Mouse (Mus musculus): ENCODE measurements at regions not wholly inside any gene's neighbourhood (a gene's known extent, or its start where the extent isn't known, plus 50 kb on each side); places are given as distances from the start of the nearest gene placed in this dataset.

DNA sequence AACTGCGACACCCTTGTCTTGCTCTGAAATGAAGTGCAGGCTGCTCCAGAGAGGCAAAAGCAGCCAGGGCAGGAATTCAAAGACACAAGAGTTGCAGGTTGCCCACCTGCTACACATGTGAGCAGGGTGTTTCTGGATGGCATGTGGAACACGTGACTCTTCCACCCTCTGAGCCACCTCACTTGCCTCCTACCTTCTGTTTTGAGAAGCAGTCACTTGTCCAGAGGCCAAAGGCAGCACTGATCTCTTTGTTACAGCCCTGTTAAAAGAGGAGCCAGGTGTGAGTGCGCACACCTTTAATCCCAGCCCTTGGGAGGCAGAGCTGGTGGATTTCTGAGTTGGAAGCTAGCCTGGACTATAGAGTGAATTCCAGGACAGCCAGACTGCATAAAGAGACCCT, 79.7 kb upstream of the Tle3 start:
- no peak for DNase-seq (ENCODE audit: low read depth)

DNA sequence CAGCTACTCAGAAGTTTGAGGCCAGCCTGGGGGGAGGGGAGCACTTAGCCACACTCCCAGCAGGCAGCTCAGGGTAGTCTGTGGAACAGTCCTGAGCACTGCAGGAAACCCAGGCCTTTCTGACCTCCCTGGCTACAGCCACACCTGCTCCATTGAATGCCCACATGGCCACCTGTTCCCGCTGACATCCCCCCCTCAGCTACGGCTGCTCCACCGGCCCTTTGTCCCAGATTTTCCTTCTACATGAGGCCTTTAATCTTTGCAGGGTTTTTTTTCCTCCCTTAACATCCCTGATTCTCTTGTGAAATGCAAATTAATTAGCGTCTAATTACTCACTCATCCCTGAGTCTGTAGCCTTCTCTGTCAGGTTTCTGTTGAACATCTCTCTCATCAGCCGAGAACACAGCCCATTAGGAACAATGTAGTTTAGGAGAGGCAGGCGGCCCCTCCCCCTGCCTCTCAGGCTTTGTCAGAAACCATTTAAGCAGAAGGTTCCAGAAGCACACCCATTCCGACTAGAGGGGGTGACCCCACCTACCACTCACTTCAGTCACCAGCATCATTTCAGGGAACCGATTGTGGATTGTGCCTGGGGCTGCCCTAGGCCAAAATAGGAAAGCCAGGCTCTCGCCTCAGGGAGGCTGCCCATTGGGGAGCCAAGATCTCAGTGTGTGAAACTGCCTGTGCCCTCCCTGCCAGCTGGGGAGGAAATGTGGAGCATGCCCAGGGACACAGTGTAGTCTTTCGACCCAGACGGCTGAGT, 78.8 kb upstream of the Tle3 start:
- DNase-seq (ENCODE audit: low read depth) = no peak

DNA sequence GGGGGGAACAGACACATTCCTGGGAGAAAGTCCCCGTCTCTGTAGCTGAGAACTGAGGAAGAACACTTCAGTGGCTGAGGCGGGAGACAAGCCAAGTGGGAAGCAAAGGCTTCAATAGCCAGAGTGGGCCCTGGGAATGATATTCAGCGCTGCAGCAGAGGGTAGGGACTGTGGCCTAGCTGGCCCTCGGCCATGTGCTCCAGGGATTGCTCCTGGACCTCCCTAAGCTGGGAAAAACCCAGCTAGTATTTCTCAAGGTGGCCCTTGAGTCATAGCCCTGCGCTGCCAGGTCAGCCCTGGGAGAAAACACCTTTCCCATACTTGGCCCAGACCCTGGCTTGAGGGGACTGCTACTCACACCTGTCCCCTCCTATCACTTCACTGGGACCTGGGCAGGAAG, 77.2 kb upstream of the Tle3 start:
- DNase-seq (ENCODE audit: low read depth) = no peak

DNA sequence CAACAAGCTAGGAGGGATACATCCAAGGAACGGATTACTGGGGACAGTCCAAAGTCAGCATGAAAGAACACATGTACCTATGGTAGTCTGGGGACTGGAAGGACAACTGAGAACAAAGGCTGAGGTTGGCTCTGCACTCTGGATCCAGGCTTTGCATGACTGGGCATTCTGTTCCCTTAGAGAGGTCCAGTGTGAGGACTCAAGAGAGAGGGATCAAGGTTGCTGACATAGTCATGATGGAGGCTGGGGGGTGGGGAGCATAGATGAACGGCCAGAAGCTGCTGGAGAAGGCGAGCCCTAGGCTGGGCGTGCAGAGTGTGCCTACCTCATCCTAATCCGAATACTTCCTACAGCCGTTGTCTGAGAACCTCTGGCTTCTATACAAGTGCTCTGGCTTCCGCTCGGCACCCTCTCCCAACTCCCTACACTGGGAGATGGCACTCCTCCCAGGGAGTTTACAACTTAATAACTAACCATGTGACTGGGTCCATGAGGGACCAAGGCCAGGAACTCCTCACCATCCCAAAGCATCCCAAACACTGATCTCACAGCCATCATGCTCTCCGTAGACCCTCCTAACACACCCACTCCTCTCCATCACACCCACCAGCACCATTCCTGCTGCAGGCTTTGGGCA, 75.7 kb upstream of the Tle3 start:
- no peak for DNase-seq (ENCODE audit: low read depth)

DNA sequence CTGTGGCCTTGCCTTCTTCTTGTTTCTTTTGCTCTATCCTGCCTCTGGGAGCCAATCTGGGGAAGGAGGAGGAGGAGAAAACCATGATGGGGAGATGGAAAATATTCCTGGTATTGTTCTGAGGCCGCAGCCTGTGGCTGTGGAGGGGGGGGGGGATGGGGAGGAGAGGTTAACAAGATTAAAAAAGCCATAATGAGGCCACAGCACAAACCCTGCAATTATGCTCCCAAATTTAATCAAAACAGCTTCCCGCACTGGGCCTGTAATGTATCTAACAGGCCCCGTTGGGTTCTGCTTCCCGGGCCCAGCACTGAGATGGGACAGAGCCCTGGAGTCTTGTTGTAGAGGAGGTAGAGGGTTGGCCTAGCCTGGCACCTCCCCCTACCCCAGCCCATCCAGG, 74.8 kb upstream of the Tle3 start:
- DNase-seq (ENCODE audit: low read depth) = no peak

DNA sequence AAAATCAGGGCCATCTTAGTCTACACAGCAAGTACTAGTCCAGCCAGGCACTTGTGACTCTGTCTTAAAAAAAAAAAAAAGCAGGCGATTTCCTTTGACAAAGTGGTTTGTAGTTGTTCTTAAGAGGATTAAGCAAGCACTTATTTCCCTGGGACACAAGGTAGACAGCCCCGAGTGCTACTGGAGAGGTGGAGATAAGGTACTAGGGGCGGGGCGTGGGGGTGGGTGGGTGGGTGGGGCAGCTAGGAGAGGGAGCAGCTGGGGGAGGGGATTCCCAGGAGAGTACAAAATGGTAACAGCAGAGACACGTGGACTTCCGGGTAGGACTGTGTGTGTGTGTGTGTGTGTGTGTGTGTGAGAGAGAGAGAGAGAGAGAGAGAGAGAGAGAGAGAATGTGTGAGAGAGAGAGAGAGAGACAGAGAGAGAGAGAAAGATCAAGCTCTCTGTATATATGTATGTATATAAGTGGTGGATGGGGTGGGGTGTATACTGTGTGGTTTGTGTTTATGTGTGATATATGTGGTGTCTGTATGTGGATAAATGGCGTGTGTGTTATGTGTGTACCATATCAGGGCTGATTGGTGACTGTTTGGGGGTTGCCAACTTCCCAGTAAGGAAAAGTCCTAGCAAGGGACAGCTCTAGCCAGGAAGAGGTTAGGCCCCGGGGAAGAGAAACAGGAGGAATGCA, 72.1 kb upstream of the Tle3 start:
- DNase-seq (ENCODE audit: low read depth) = no peak

DNA sequence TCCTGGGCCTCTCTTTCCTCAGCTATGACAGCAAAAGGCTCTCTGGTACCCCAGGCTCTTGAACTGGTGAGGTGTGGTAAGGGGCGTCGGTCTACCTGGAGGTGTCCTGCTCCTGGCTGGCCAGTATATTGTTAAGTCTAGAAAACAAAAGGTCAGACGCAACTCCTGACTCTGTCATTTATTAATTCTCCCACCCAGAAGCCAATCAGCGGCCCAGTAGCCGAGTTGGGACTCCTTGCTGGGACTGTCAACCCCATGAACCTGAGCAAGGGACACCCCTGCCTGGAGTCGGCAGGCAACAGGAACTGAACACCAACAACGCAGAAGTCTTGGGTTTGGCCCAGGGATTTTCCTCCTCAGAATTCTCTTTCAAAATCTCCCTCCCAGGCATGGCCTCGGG, 71.1 kb upstream of the Tle3 start:
- DNase-seq (ENCODE audit: low read depth) = no peak

DNA sequence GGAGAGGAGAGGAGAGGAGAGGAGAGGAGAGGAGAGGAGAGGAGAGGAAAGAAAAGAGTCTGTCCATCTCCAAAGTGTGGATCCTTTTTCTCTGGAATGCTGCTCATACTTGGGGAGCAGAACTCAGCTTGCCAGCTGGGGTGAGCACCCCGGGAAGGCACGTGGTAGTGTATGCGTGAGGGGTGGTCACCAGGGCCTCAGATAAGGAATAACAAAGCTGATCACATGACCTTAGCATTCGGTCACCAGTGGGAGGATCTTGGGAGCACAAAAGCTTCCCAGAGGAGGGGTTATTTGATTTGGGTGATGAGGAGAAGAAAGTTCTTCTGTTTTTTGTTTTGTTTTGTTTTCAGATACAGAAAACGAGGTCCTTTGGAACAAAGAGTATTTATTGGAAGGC, 69.4 kb upstream of the Tle3 start:
- DNase-seq (ENCODE audit: low read depth) = no peak

DNA sequence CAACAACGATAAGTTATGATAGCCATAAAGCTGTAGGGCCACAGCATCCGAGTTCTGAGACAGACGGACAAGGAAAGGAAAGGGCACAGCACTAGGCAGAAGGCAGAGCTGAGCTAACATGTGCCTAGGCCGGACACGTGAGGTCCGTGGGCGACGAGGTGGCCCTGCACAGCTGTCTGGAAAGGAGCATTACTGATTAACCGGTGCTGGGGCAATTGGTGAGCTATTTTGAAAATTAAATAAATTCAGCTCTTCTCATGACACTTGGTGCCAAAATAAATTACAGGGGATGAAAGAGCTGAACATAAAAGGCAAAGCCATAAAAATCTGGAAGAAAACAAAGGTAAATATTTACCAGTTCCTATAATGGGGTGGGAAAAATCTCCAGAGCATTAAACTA, 65.9 kb upstream of the Tle3 start:
- DNase-seq (ENCODE audit: low read depth) = no peak

DNA sequence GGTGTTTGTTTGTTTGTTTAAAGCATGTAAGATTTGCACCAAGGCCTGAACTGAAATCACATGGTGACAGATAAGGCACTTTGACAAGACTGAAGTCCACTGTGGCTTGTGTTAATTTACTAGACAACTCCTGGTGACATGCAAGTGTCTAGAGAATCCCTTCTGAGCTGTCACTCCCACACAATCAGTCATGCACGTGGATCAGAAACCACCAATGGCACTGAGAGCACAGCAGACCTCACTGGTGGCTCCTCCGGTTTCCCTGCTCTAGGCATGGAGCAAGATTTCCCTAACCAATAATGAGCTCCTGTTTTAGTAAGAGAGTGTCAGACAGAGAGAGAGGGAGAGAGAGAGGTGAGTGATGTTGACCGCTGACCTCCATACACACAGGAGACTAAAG, 63.1 kb upstream of the Tle3 start:
- no peak for DNase-seq (ENCODE audit: low read depth)

DNA sequence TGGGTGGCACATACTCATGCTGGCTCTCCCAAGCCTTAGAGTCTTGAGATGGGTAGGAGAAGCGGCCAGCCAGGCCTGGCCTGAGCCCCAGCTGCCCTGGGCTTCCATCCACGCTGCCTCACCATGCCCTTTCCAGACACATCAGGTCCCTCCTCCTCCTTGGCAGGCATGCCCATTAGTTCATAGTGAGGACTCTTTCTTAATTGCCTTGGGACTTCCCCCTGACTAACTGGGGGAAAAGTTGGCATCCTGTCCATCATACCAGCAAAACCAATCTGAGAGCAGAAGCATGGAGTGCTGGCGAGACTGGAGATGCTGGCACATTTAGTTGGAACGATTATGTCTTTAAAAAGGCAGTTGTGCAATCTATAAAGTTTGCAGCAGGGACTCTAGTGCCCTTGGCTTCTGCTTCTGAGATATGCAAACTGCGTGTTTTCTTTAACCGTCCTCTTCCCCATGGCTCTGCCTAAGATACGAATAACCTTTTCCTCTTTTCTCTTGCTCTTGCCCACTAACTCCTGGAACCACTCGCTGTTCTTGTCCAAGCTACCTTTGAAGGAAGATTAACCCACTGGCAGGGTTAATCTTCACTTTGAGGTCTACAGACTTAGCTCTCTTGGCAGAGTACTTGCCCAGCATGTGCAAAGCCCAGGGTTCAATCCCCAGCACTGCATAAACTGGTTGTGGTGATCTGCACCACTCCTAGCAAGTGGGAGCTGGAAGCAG, 62.2 kb upstream of the Tle3 start:
- no peak for DNase-seq (ENCODE audit: low read depth)

DNA sequence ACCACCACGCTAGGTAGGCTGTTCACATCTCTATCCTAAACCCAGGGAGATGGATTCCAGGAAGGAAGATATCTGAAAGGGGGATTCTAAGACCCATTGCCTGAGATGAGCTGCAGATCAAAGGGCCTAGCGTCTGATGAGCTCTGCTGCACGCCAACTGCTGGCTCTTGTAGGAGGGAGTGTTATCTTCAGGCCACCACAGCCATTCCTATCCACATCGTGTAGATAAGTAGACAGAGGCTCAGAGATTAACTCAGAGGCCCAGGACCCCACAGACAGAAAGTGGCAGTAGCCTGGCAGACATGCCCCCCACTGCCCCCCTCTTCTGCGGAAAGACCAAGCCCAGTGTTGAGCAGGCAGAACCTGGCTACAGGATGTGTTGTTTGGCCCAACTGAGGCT, 61.6 kb upstream of the Tle3 start:
- DNase-seq (ENCODE audit: low read depth) = no peak

DNA sequence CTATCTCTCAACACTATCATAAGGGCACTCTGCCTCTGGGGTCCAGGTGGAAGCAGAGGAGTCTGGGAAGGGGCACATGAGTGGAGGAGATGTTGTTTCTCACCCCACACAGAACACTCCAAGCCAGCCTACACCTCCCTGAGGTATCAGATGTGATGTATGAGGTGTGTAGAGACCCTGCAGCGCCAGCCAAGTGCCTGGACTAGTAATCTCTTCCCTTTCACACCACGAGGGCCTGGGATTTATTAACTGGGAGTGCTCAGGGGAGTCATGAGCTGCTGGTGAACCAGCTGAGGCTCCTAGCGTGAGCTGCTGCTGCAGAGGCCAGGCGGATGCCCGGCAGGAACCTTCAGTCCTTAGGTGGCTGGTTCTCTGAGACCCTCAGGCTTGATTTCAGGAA, 60.6 kb upstream of the Tle3 start:
- DNase-seq (ENCODE audit: low read depth) = no peak

DNA sequence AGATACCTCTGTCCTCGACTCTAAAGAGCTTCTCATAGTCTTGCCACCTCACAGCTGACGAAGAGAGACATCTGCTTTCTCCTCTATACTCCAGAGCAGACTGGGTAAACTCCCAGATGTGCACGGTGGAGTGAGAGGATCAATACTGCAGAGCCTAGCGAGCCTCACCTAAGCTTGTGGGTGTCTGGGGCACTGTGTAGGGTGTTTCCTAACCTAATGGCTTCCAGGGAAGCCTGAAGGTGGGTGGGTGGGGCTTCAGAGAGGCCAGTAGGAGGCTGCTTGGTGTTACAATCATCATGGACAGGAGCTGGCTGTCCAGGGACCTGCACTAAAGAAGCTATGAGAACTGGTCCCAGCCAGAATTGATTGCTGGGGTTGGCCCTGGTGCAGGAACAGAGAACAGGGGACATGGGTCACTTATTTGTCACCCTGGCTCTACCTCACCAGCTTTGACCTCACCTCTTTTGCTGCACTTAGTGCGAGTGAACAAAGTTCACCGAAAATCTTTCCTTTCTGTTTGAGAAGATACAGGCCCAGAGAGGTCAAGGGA, 57.5 kb upstream of the Tle3 start:
- no peak for DNase-seq (ENCODE audit: low read depth)

DNA sequence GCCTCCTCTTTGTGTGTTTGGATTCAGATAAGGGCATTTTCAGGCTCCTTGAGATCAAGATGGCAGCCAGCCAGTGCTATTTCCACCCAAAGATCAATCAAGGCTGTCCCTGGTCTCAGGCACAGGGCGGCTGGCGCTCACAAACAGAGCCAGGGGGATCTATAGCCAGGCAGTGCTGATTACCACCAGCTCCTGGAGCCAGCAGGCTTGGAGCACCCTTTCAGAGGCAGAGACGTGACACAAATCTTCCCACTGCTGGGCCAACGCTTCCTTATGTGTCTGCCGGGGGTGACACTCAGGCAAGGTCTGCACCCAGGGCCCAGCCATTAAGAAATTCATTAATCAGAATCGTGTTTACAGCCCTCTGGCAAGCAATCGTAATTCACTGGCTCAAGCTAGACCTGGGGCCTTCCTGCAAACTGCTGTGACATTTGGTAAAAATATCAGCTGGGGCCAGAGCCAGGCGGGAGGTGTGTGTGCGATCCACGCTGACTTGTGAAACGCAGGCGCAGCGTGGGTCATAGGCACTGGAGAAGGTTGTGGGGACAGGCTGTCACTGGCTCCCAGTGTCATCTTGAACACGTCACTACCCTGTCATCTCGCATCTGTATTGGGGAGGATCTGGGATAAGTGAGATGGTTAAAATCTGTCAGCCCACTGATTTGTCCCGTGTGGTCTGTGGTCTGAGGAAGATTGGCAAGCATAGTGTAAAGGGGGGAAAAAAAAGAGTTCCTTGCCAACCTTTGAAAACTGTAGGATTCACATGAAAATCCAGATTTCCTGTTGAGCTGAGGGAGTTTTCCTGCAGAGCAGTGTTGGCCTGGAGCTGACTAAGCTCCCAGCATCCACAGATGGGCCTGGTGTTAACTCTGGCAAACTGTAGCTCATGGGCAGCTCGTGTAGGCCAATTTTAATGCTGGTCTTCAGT, 56.5 kb upstream of the Tle3 start:
- no peak for DNase-seq (ENCODE audit: low read depth)

DNA sequence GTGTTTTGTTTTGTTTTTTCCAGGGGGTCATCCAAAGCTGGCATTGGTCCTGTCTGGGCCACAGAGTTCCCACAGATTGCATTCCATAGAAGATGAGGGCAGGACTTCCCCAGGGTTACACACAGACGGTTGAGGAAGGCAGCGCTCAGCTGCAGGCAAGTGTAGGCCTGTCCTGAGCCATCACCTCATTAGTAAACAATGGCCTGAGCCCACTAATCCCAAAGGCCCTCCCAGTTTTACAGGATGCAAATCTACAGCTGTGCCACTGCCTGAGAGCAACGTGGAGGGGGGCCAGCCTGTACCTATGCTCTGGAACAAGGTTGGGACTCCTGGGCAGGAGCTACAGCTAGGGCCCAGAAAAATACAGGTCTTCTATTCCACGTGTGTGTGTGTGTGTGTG, 55.7 kb upstream of the Tle3 start:
- no peak for DNase-seq (ENCODE audit: low read depth)

DNA sequence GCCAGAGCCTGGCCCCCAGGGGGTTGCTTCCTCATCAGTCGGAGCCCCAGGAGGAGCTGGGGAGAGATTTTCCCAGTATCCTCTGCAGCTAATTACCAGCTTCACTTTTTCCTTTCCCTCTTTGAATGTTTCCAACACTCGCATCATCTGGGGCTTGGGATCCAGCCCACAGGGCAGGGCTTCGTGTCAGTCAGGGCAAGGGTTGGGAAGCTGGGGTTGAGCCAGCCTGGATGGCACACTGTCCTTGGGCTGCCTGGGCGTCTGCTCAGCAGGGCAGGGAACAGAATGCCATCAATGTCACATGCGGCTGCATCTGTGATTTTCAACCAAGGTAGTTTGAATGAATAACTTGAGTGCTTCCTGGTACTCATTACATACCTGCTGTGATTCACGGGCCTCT, 52.4 kb upstream of the Tle3 start:
- no peak for DNase-seq (ENCODE audit: low read depth)

DNA sequence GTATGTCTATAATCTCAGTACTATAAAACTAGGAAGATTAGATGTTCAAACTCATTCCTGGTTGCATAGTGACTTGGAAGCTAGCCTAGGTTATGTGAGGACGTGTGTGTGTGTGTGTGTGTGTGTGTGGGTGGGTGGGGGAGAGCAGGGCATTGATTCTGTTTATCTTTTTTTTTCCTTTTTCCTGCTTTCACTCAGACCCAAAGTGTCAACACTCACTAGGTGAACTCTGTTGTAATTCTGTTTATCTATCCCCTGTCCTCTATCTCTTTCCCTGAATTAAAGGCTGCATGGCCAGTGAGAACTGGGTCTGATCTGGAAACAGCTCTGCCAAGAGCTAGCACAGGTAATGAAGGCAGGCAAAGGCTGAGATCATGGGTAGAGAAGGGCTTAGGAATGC, 50.9 kb upstream of the Tle3 start:
- DNase-seq (ENCODE audit: low read depth) = no peak

DNA sequence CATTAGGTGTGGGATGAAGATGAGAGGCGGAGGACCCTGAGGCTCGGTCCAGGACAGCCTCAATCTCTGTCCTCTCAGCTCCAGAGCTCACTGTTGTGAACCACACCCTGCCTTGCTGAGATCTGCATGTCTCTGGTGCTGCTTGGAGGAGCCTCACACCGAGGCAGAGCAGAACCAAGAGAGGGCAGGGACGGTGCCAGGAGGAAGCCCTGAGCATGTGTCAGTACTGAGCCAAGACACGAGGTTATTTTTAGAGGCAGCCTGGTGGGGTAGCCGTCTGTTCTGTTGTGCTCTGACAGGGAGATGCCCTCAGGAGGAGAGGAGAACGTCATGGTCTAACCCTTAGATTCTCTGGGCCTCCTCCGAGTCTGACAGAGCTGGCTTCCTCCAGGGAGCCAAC, 50.3 kb upstream of the Tle3 start:
- no peak for DNase-seq (ENCODE audit: low read depth)

DNA sequence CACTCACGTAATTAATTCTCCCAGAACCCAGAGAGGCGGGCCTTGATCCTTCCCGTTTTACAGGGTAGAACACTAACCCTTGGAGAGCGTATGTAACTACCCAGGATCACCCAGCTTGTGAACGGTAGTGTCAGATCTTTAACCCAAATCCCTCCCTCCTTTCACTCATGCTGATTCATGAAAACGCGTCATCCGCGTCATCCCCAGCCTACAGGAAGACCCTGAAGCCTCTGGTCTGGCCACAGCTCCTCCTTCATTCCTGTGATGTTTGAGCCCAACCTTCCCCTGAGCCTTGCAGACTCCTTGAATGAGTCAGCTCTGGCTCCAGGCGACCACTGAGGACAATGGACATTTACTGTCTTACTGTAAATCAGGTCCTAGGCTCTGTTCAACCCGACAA, 49.8 kb upstream of the Tle3 start:
- DNase-seq (ENCODE audit: low read depth) = no peak

Data from gonadal fat pad, adult 2 months (tissue).